Mouse (Mus musculus) kidney, adult 2 months (tissue): ENCODE results near the gene Wdfy3.

ENCODE experiments used
- CTCF ChIP-seq: fragments of 200-500 bp; conservative IDR thresholded peaks from 2 replicates; pipeline ENCODE4 v1.5.1; 2011; ENCODE audit warnings: low read depth, mild to moderate bottlenecking, control low read depth, low read length, moderate library complexity, mixed read lengths; ENCODE audit not compliant: insufficient read depth, insufficient read length
- POLR2A ChIP-seq: fragments of 200-500 bp; IDR thresholded peaks from one replicate; pipeline ENCODE4 v1.6.1; 2011; ENCODE audit warnings: low read depth, low read length, control low read depth

DNA sequence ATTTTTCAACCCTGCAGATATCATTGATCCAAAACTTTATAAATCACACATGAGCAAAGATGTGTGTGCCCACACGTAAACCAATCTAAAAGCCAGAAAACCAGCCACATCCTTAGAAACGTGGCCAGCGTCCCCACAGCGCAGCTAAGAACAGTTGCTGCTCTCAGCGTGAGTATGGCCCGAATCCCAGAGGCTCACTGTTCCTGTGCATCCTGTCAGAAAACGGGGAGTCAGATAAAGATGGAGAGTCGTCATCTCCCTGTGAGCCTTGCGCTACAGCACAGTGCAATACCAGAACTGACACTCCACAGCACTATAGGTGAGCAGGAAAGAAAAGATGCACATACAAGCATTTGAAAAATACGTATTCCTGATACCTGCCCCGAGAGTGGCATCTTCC lies 172.9 kb downstream of the Wdfy3 start:
- TF ChIP-seq POLR2A (no peak), CTCF (no peak)
